ENCODE assay signal across 8 mouse cellular contexts in the genomic region with DNA sequence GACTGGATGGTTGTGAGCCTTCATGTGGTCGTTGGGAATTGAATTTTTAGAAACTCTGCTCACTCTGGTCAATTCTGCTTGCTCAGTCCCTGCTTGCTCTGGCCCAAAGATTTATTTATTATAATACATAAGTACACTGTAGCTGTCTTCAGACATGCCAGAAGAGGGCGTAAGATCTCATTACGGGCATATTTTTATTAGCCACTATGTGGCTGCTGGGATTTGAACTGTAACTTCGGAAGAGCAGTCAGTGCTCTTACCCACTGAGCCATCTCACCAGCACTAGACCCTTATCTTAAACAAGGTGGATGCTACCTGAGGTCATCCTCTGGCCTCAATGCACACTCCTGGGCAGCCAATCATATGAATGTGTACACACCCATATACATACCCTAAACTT. TPM values are rescaled to one million over a fixed set of nuclear protein-coding genes. Genes with fewer than 3 reads are reported as not detected.
"Had no signal": no experiment of that assay in that cellular context is flagged by ENCODE, and none has a peak within 500 bp of the region (broad histone marks: within the 10 kb centered on the region; RNA-seq: fewer than 3 reads in every experiment).

No protein-coding gene starts in this region.

RNA-seq across cellular contexts. Expression of a gene that starts 34.9 kb away (rescaled TPM):
- total RNA-seq: layer of hippocampus, adult 18-20 months; layer of hippocampus, postnatal 10 days; left cerebral cortex, postnatal 10 days; left cerebral cortex, postnatal 4 days; liver, adult 2 months had no signal
- polyA plus RNA-seq: liver, adult 2 months; liver, embryonic 15.5 days; myocyte; neural tube, embryonic 11.5 days had no signal
